Mouse (Mus musculus) kidney, embryonic 14.5 days (tissue): ENCODE measurements around the gene Cmtm2b. TPM values are rescaled to one million over a fixed set of nuclear protein-coding genes. Genes with fewer than 3 reads are reported as not detected.
A peak's percentile ranks its signal among the peaks of the same experiment; 100 is the strongest.
"Not testable (repeated sequence)": the region's sequence is repeated elsewhere in the genome, so short reads cannot be mapped to it uniquely, and the experiment has no call there.

Experiments
- ATAC-seq: fragments of 200-750 bp; cut with Nextera tagmentation; 2 replicates; pipeline ENCODE4 v1.8.0; 2017; ENCODE audit warnings: moderate number of reproducible peaks, mild to moderate bottlenecking, moderate TSS enrichment, moderate library complexity; ENCODE audit not compliant: low FRiP score, low TSS enrichment
- H3K27ac ChIP-seq: fragments of 300-500 bp; sonication (generic); 2 replicates; pipeline ENCODE4 v1.5.1; 2014; ENCODE audit warnings: low read depth, mild to moderate bottlenecking, low read length, moderate library complexity, mixed read lengths
- H3K27me3 ChIP-seq: fragments of 300-500 bp; sonication (generic); 2 replicates; pipeline ENCODE4 v1.6.1; 2014; ENCODE audit warnings: mild to moderate bottlenecking, low read length; ENCODE audit not compliant: control insufficient read depth, insufficient read depth
- H3K36me3 ChIP-seq: fragments of 300-500 bp; sonication (generic); 2 replicates; pipeline ENCODE4 v1.6.1; 2014; ENCODE audit warnings: low read length, mixed read lengths; ENCODE audit not compliant: control insufficient read depth, insufficient read depth
- H3K4me1 ChIP-seq: fragments of 300-500 bp; sonication (generic); 2 replicates; pipeline ENCODE4 v1.6.1; 2014; ENCODE audit warnings: low read length, mixed read lengths; ENCODE audit not compliant: control insufficient read depth, insufficient read depth
- H3K4me2 ChIP-seq: fragments of 300-500 bp; sonication (generic); replicated peaks from 2 replicates; pipeline ENCODE4 v1.6.1; 2014; ENCODE audit warnings: low read depth, mild to moderate bottlenecking, low read length
- H3K4me3 ChIP-seq: fragments of 300-500 bp; sonication (generic); 2 replicates; pipeline ENCODE4 v1.5.1; 2014; ENCODE audit warnings: mild to moderate bottlenecking, low read length
- H3K9ac ChIP-seq: fragments of 300-500 bp; sonication (generic); 2 replicates; pipeline ENCODE4 v1.6.1; 2014; ENCODE audit warnings: low read depth, mild to moderate bottlenecking, low read length, moderate library complexity
- H3K9me3 ChIP-seq: fragments of 300-500 bp; sonication (generic); 2 replicates; pipeline ENCODE4 v1.6.1; 2016; ENCODE audit warnings: low read length; ENCODE audit not compliant: control insufficient read depth
- WGBS: fragments of 180-500 bp; shearing (Covaris S2); extraction: QIAGEN DNeasy Blood & Tissue Kit; methylation state at CpG from one replicate; pipeline ENCODE4 v1.1.7; 2014; 5-methylcytosine and 5-hydroxymethylcytosine counted together
- polyA plus RNA-seq: library from polyadenylated mRNA; unstranded; fragments of >200 nt; fragmentation: Nextera tagmentation; extraction: Ambion mirVana; gene quantifications from 2 replicates; pipeline ENCODE4 v1.2.1, GENCODE M21; 2014

The Cmtm2b gene
- polyA plus RNA-seq, 1 experiment from 2014 or later, result not detected

DNA sequence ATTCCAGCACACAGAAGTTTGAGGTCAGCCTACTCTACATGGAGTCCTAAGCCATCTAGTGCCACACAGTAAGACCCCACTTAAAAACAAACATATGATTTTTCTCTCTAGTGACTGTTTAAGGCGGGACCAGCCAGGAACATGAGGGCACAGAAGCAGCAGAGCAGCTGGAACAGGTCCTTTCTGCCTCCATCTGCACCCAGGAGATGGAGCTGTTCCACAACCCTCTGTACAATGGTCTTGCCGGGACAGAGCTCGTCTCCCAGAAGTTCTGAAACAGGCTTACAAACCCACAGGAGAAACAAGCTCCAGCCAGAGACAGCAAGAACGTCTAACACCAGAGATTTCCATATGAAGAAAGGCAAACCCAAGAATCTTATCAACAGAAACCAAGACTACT, 8.7 kb upstream of the Cmtm2b start:
- WGBS, result 57% methylated on average over 4 of the region's 4 CpGs
- no peaks in the 10 kb centered on the region for H3K4me1 ChIP-seq
- no peak overlapping the region for H3K27ac ChIP-seq
- H3K27me3 ChIP-seq, result no peaks in the 10 kb centered on the region
- no peak overlapping the region for H3K4me3 ChIP-seq
- no peaks in the 10 kb centered on the region for H3K36me3 ChIP-seq
- no peak overlapping the region for H3K4me2 ChIP-seq
- no peak for ATAC-seq
- no peak overlapping the region for H3K9ac ChIP-seq
- H3K9me3 ChIP-seq, result no peaks in the 10 kb centered on the region

- not testable (repeated sequence) for H3K9me3 ChIP-seq, H3K36me3 ChIP-seq, ATAC-seq, H3K9ac ChIP-seq, H3K4me3 ChIP-seq, H3K4me1 ChIP-seq, H3K27ac ChIP-seq, H3K27me3 ChIP-seq, H3K4me2 ChIP-seq
- 92% methylated on average over 8 of the region's 11 CpGs for WGBS
These were observed 763 bp upstream of the Cmtm2b start, which contains the start of gene Gm11020 for GRCm38 (mm10) chr8:104321267-104321666. Gene Gm11020 (plus strand): TSS chr8:104321567.

DNA sequence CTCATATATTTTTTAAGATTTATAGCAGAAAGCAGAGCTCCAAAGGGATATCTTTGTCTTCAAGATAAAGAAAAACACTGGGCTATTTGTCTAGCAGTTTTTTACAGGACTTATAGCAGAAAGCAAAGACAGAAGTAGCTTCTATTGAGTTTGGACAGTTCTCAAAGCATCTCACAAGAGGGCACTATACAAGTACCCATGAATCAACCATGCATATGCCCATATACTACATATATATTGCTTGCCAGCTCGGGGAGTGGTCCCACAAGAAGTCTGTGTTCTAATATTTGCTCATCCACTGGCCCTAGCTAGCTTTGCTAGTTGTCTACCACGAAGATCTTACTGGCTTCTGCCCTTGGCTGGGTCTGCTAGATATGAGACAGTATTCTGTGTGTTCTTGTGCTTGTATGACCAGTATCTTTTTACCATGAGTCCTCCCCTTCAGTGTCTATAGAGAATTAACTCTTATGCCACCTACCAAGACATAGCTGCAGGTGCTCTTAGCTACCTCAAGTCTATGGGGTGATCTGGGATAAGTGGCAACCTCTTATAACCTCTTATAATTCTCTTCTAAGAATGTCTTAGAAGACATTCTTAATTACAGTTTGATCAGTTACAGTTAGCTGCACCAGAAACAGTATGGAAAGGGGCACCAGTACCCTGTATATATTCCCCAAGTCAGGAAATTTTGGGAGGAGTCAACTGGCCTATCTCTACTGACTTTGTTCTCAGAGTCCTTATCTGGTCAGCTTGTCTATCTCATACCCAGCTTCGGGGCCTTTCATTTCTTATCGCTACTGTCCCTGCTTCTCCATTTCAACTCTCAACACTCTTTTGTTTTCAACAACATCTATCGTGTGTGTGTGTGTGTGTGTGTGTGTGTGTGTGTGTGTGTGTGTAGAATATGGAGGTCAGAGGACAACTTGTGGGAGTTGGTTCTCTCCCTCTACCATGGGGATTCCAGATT, 10.9 kb downstream of the Cmtm2b start:
- Histone ChIP-seq H3K9ac (no peak overlapping the region), H3K4me3 (no peak overlapping the region), H3K27ac (no peak overlapping the region), H3K4me1 (no peaks in the 10 kb centered on the region), H3K9me3 (no peaks in the 10 kb centered on the region), H3K4me2 (no peak overlapping the region), H3K27me3 (no peaks in the 10 kb centered on the region), H3K36me3 (no peaks in the 10 kb centered on the region)
- no peak for ATAC-seq
- 85% methylated on average over 5 of the region's 5 CpGs for WGBS

- no peak overlapping the region for H3K27ac ChIP-seq
- ATAC-seq, result no peak
- 72% methylated on average over 5 of the region's 5 CpGs for WGBS
- H3K36me3 ChIP-seq, result no peaks in the 10 kb centered on the region
- H3K9ac ChIP-seq, result no peak overlapping the region
- H3K4me2 ChIP-seq, result no peak overlapping the region
- no peaks in the 10 kb centered on the region for H3K27me3 ChIP-seq
- H3K4me3 ChIP-seq, result no peak overlapping the region
- no peaks in the 10 kb centered on the region for H3K9me3 ChIP-seq
- no peaks in the 10 kb centered on the region for H3K4me1 ChIP-seq
These were observed 11.8 kb downstream of the Cmtm2b start for GRCm38 (mm10) chr8:104333786-104334185.

GRCm38 (mm10) chr8:104334196-104334595, 12.2 kb downstream of the Cmtm2b start:
- Histone ChIP-seq H3K27ac (no peak overlapping the region), H3K4me1 (0 out of 2 replicates have a peak, but pooled peaks cover under 1% of the 10 kb centered on the region), H3K27me3 (no peaks in the 10 kb centered on the region), H3K9me3 (no peaks in the 10 kb centered on the region), H3K9ac (no peak overlapping the region), H3K4me3 (no peak overlapping the region), H3K4me2 (no peak overlapping the region), H3K36me3 (no peaks in the 10 kb centered on the region)
- WGBS, result 80% methylated on average over 1 of the region's 1 CpGs
- no peak for ATAC-seq

DNA sequence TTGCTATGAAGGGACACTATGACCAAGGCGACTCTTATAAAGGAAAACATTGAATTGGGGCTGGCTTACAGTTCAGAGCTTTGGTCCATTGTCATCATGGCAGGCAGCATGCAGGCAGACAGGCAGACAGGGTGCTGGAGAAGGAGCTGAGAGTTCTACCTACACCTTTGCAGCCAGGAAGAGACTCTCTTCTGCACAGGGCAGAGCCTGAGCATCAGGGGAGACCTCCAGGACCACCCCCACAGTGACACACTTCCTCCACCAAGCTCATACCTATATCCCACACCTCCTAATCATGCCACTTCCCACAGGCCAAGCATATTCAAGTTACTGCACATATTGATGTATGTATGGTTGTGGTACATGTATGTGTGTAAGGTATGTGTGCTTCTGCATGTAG, 14.8 kb downstream of the Cmtm2b start:
- Histone ChIP-seq H3K4me2 (no peak overlapping the region), H3K4me1 (peaks cover 8% of the 10 kb centered on the region), H3K9ac (no peak overlapping the region), H3K27me3 (no peaks in the 10 kb centered on the region), H3K36me3 (no peaks in the 10 kb centered on the region), H3K27ac (no peak overlapping the region), H3K4me3 (no peak overlapping the region), H3K9me3 (no peaks in the 10 kb centered on the region)
- ATAC-seq, result no peak
- WGBS, result 87% methylated on average over 1 of the region's 1 CpGs

- WGBS, result 50% methylated on average over 3 of the region's 3 CpGs
- H3K4me3 ChIP-seq, result no peak overlapping the region
- peaks cover 8% of the 10 kb centered on the region for H3K4me1 ChIP-seq
- H3K9ac ChIP-seq, result no peak overlapping the region
- no peaks in the 10 kb centered on the region for H3K9me3 ChIP-seq
- no peak overlapping the region for H3K4me2 ChIP-seq
- H3K36me3 ChIP-seq, result no peaks in the 10 kb centered on the region
- H3K27ac ChIP-seq, result no peak overlapping the region
- no peaks in the 10 kb centered on the region for H3K27me3 ChIP-seq
- ATAC-seq, result no peak
These were observed 15.9 kb downstream of the Cmtm2b start for GRCm38 (mm10) chr8:104337890-104338289.

GRCm38 (mm10) chr8:104339229-104339982, 17.4 kb downstream of the Cmtm2b start, which contains the start of gene Cmtm3:
Gene Cmtm3 (plus strand): TSS chr8:104339410.
- peak; percentile 5; the same call in 1 of the 2 replicates for ATAC-seq
- 10% methylated on average over 17 of the region's 18 CpGs for WGBS
- H3K27ac ChIP-seq, result peak within 1 kb of the TSS; percentile 25

DNA sequence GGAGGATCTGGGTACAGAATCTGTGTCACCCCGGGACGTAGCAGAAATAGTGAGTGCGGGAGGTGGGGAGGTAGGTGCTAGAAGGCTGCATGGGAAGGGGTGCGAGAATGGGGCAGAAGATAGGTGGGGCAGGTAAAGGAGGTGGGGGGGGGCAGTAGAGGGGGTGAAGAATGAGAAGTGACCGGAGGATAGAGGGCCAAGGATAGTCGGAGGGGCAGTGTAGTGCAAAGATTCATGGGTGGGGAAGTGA, 17.9 kb downstream of the Cmtm2b start:
- Histone ChIP-seq H3K9me3 (no peaks in the 10 kb centered on the region), H3K9ac (peak overlapping the region; percentile 90), H3K4me2 (peak overlapping the region; percentile 67), H3K27me3 (no peaks in the 10 kb centered on the region), H3K4me1 (peaks cover 8% of the 10 kb centered on the region), H3K27ac (peak overlapping the region; percentile 25; the same call in 1 of the 2 replicates), H3K36me3 (peaks cover 7% of the 10 kb centered on the region), H3K4me3 (peak overlapping the region; percentile 80)
- WGBS, result 5% methylated on average over 6 of the region's 6 CpGs
- peak; percentile 1; the same call in 1 of the 2 replicates for ATAC-seq

More at GRCm38 (mm10) chr8:104339229-104339982, 17.4 kb downstream of the Cmtm2b start, which contains the start of gene Cmtm3:
- Histone ChIP-seq H3K4me3 (peak within 1 kb of the TSS; percentile 80), H3K4me2 (peak within 1 kb of the TSS; percentile 67), H3K9ac (peak within 1 kb of the TSS; percentile 90), H3K36me3 (peaks cover 2% of the 10 kb centered on the region), H3K9me3 (no peaks in the 10 kb centered on the region), H3K27me3 (no peaks in the 10 kb centered on the region), H3K4me1 (peaks cover 8% of the 10 kb centered on the region)
